Mouse (Mus musculus): Measurements from ENCODE around the gene Gm7030.

GRCm38 (mm10) chr17:36170287-36170814 lies 41.1 kb upstream of the Gm7030 start:
- TF ChIP-seq USF1 (IDR thresholded peaks at IDR 0.05; ENCODE audit: low read depth, low read length) (no peak), POLR2A (IDR thresholded peaks at IDR 0.05; ENCODE audit: low read depth, low read length) (no peak), TCF12 (IDR thresholded peaks at IDR 0.05; ENCODE audit: low read depth, low read length) (no peak), KAT2A (IDR thresholded peaks at IDR 0.05; ENCODE audit: insufficient replicate concordance, low read length) (no peak), EP300 (IDR thresholded peaks at IDR 0.05; ENCODE audit: low read length) (no peak), CTCF (conservative IDR thresholded peaks at IDR 0.05 in 1 of 2, IDR thresholded peaks at IDR 0.05 in 1 of 2; ENCODE audit: low read depth in 2 of 2, low read length in 2 of 2) (no peak), SMC3 (IDR thresholded peaks at IDR 0.05; ENCODE audit: low read depth, low read length) (no peak), UBTF (IDR thresholded peaks at IDR 0.05; ENCODE audit: low read depth, low read length) (no peak), MYC (IDR thresholded peaks at IDR 0.05; ENCODE audit: low read depth, low read length) (no peak), ZC3H11A (IDR thresholded peaks at IDR 0.05; ENCODE audit: low read depth, low read length) (no peak), BHLHE40 (IDR thresholded peaks at IDR 0.05; ENCODE audit: low read depth, low read length) (no peak), ZMIZ1 (IDR thresholded peaks at IDR 0.05; ENCODE audit: low read depth, low read length) (no peak)

All from CH12.LX (cell line).